Mouse (Mus musculus): ENCODE data around the gene Rnase13. TPM values are rescaled to one million over a fixed set of nuclear protein-coding genes. Genes with fewer than 3 reads are reported as not detected.

Rnase13 gene
- polyA plus RNA-seq, 1 experiment from 2014 or later, result not detected

- Histone ChIP-seq H3K4me1 (replicated peaks) (no peaks in the 10 kb centered on the region), H3K27ac (no peak within 1 kb of the TSS), H3K27me3 (no peaks in the 10 kb centered on the region), H3K9ac (replicated peaks) (no peak within 1 kb of the TSS), H3K4me2 (replicated peaks) (no peak within 1 kb of the TSS), H3K9me3 (no peaks in the 10 kb centered on the region), H3K4me3 (replicated peaks) (no peak within 1 kb of the TSS), H3K36me3 (peaks cover 79% of the 10 kb centered on the region)
- no peak for ATAC-seq
- WGBS, result 96% methylated on average over 9 of the region's 9 CpGs
Observed at GRCm38 (mm10) chr14:51892191-51892939, 30.2 kb downstream of the Rnase13 start, which contains the start of gene Slc39a2. TSS of gene Slc39a2 (plus strand) at chr14:51892889.

GRCm38 (mm10) chr14:51889833-51890232, 32.7 kb downstream of the Rnase13 start:
- Histone ChIP-seq H3K4me1 (replicated peaks) (peaks cover 17% of the 10 kb centered on the region), H3K4me3 (replicated peaks) (no peak overlapping the region), H3K9ac (replicated peaks) (no peak overlapping the region), H3K9me3 (no peaks in the 10 kb centered on the region), H3K36me3 (peaks cover 74% of the 10 kb centered on the region), H3K27ac (no peak overlapping the region), H3K4me2 (replicated peaks) (no peak overlapping the region), H3K27me3 (no peaks in the 10 kb centered on the region)
- no peak for ATAC-seq
- 91% methylated on average over 6 of the region's 6 CpGs for WGBS

DNA sequence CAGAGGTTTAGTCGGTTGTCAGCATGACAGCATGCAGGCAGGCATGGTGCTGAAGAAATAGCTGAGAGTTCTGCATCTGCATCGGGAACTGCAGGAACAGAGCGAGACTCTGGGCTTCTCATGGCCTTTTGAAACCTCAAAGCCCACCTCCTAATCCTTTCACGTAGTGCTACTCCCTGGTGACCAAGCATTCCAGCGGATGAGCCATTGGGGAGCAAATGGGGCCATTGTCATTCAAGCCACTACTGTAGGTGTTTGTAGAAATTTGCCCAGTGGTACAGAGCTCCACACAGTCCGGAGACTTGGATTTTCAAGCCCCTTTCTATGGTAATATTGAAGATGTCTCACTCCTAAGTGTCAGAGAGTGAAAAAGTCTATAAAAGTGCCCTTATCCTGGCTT, 36.5 kb downstream of the Rnase13 start:
- WGBS, result 38% methylated on average over 6 of the region's 6 CpGs
- H3K4me2 ChIP-seq (replicated peaks), result peak overlapping the region; percentile 88
- H3K4me3 ChIP-seq (replicated peaks), result peak overlapping the region; percentile 81
- H3K9ac ChIP-seq (replicated peaks), result peak overlapping the region; percentile 88
- H3K36me3 ChIP-seq, result peaks cover 44% of the 10 kb centered on the region
- H3K4me1 ChIP-seq (replicated peaks), result peaks cover 20% of the 10 kb centered on the region
- H3K9me3 ChIP-seq, result no peaks in the 10 kb centered on the region
- no peak for ATAC-seq
- H3K27me3 ChIP-seq, result no peaks in the 10 kb centered on the region
- H3K27ac ChIP-seq, result no peak overlapping the region

DNA sequence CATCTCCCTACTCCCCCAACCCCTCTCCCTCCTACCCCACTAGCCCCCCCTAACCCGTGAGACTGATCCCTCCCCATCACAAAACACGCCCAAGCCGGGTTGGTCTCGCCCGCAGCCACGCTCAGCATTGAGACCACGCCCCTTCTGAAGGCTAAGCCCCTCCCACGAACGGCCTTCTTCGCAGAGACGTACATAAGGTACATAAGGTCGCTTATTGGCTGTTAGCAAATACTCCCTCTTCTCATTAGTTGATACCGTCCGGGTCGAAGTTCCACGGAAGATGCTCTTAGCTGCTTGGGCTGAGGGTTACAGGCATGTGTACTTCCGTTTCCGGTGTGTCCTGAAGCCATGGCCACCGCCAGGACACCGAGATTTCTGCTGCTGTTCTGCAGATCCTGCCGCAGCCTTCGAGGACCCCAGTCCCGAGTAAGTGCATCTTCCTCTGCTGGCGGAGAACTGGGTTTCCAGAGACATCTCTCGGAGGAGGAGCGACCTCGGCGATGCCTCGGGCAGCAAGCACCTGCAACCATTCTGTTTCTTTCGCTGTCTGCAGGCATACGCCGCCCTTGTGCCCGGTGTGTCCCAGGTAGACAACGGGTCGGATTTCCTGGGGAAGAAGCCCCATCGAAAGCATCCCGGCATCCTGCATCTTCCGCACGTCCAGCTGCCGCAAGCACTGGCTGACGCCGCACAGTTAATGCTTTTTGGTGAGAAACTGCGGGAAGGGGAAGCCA, 37.8 kb downstream of the Rnase13 start, which contains the start of gene Mettl17:
Mettl17 (plus strand) TSS at position 245 of the 734 bp plus-strand sequence.
- H3K27me3 ChIP-seq, result no peaks in the 10 kb centered on the region
- peaks cover 20% of the 10 kb centered on the region for H3K4me1 ChIP-seq (replicated peaks)
- no peaks in the 10 kb centered on the region for H3K9me3 ChIP-seq
- ATAC-seq, result peak; percentile 99
- peak within 1 kb of the TSS; percentile 89 for H3K27ac ChIP-seq
- H3K36me3 ChIP-seq, result peaks cover 32% of the 10 kb centered on the region
- H3K4me3 ChIP-seq (replicated peaks), result peak within 1 kb of the TSS; percentile 81
- H3K9ac ChIP-seq (replicated peaks), result peak within 1 kb of the TSS; percentile 88
- WGBS, result under 1% methylated on average over 43 of the region's 43 CpGs
- peak within 1 kb of the TSS; percentile 88 for H3K4me2 ChIP-seq (replicated peaks)

DNA sequence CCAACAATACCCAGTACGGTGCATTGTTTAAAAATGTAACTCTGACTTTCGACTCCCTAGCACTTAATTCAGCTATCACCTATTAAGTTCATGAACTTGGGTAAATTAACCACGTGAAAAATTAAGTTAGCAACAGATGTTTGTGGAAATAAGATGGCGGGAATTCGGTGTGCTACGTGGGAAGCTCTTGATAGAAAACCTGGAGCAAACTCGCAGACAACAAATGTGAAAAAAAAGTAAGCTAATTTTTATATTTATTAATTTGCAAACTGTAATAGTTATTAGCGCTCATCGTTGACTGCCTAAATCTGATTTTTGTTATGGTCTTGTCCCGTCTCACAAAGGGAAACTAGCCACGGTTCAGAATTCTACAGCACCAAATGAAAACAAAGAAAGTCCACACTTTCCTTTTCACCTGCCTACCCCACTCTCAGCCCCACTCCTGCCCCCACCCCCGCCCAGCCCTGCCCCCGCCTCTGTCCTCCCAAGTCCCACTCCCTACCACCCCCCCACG, 38.5 kb downstream of the Rnase13 start:
- H3K27ac ChIP-seq, result peak overlapping the region; percentile 89
- no peaks in the 10 kb centered on the region for H3K9me3 ChIP-seq
- peak overlapping the region; percentile 81 for H3K4me3 ChIP-seq (replicated peaks)
- peak overlapping the region; percentile 60 for H3K9ac ChIP-seq (replicated peaks)
- H3K4me2 ChIP-seq (replicated peaks), result peak overlapping the region; percentile 88
- WGBS, result 1% methylated on average over 14 of the region's 14 CpGs
- peaks cover 20% of the 10 kb centered on the region for H3K4me1 ChIP-seq (replicated peaks)
- peak; percentile 0 for ATAC-seq
- H3K27me3 ChIP-seq, result no peaks in the 10 kb centered on the region
- H3K36me3 ChIP-seq, result peaks cover 25% of the 10 kb centered on the region

GRCm38 (mm10) chr14:51883527-51884030, 39.0 kb downstream of the Rnase13 start:
- Histone ChIP-seq H3K36me3 (peaks cover 20% of the 10 kb centered on the region), H3K27ac (peak overlapping the region; percentile 89), H3K9ac (replicated peaks) (peak overlapping the region; percentile 60), H3K4me2 (replicated peaks) (peak overlapping the region; percentile 88), H3K27me3 (no peaks in the 10 kb centered on the region), H3K4me1 (replicated peaks) (peaks cover 20% of the 10 kb centered on the region), H3K9me3 (no peaks in the 10 kb centered on the region), H3K4me3 (replicated peaks) (peak overlapping the region; percentile 81)
- peak; percentile 35 for ATAC-seq
- WGBS, result 1% methylated on average over 4 of the region's 4 CpGs

- Histone ChIP-seq H3K4me3 (replicated peaks) (no peak overlapping the region), H3K9me3 (no peaks in the 10 kb centered on the region), H3K36me3 (no peaks in the 10 kb centered on the region), H3K4me2 (replicated peaks) (no peak overlapping the region), H3K4me1 (replicated peaks) (no peaks in the 10 kb centered on the region), H3K27ac (no peak overlapping the region), H3K27me3 (no peaks in the 10 kb centered on the region), H3K9ac (replicated peaks) (no peak overlapping the region)
- WGBS, result 89% methylated on average over 3 of the region's 3 CpGs
- ATAC-seq, result no peak
Observed at GRCm38 (mm10) chr14:51877517-51877916, 45.1 kb downstream of the Rnase13 start.

- no peak overlapping the region for H3K4me2 ChIP-seq (replicated peaks)
- no peak overlapping the region for H3K4me3 ChIP-seq (replicated peaks)
- H3K27me3 ChIP-seq, result no peaks in the 10 kb centered on the region
- no peak overlapping the region for H3K27ac ChIP-seq
- H3K4me1 ChIP-seq (replicated peaks), result no peaks in the 10 kb centered on the region
- ATAC-seq, result no peak
- no peaks in the 10 kb centered on the region for H3K9me3 ChIP-seq
- no peaks in the 10 kb centered on the region for H3K36me3 ChIP-seq
- no peak overlapping the region for H3K9ac ChIP-seq (replicated peaks)
- 76% methylated on average over 9 of the region's 9 CpGs for WGBS
Observed at GRCm38 (mm10) chr14:51871741-51872140, 50.8 kb downstream of the Rnase13 start.

Other genes starting within 250 kb of the Rnase13 start
- gene Gm17079, start 227.3 kb downstream of the Rnase13 start, polyA plus RNA-seq (2015; fragmentation: Nextera tagmentation; extraction: Ambion mirVana), result not detected in 2 replicates
- not detected in 2 replicates for gene Gm5800, start 205.6 kb downstream of the Rnase13 start, polyA plus RNA-seq (2015; fragmentation: Nextera tagmentation; extraction: Ambion mirVana)
- gene Ang4, start 149.2 kb downstream of the Rnase13 start, polyA plus RNA-seq (2015; fragmentation: Nextera tagmentation; extraction: Ambion mirVana), result not detected in 2 replicates
- not detected in 2 replicates for gene AY358078, start 122.7 kb downstream of the Rnase13 start, polyA plus RNA-seq (2015; fragmentation: Nextera tagmentation; extraction: Ambion mirVana)
- gene Ear6, start 69.1 kb downstream of the Rnase13 start, polyA plus RNA-seq (2015; fragmentation: Nextera tagmentation; extraction: Ambion mirVana), result not detected in 2 replicates
- 82.7 and 87.6 TPM in 2 replicates for gene Mettl17, start 37.9 kb downstream of the Rnase13 start, polyA plus RNA-seq (2015; fragmentation: Nextera tagmentation; extraction: Ambion mirVana)
- 1.8 and 2.0 TPM in 2 replicates for gene Slc39a2, start 29.9 kb downstream of the Rnase13 start, polyA plus RNA-seq (2015; fragmentation: Nextera tagmentation; extraction: Ambion mirVana)
- 66.6 and 69.7 TPM in 2 replicates for gene Ndrg2, start 8.6 kb downstream of the Rnase13 start, polyA plus RNA-seq (2015; fragmentation: Nextera tagmentation; extraction: Ambion mirVana)
- not detected in 2 replicates for gene Tppp2, start 4.3 kb downstream of the Rnase13 start, polyA plus RNA-seq (2015; fragmentation: Nextera tagmentation; extraction: Ambion mirVana)
- 82.2 and 86.2 TPM in 2 replicates for gene Arhgef40, start 61.9 kb upstream of the Rnase13 start, polyA plus RNA-seq (2015; fragmentation: Nextera tagmentation; extraction: Ambion mirVana)
- gene Tmem253, start 92.9 kb upstream of the Rnase13 start, polyA plus RNA-seq (2015; fragmentation: Nextera tagmentation; extraction: Ambion mirVana), result 0.82 and 0.92 TPM in 2 replicates
- 56.0 and 63.6 TPM in 2 replicates for gene Zfp219, start 98.0 kb upstream of the Rnase13 start, polyA plus RNA-seq (2015; fragmentation: Nextera tagmentation; extraction: Ambion mirVana)
- gene Olfr221, start 119.7 kb upstream of the Rnase13 start, polyA plus RNA-seq (2015; fragmentation: Nextera tagmentation; extraction: Ambion mirVana), result not detected in 2 replicates
- gene Hnrnpc, start 181.3 kb upstream of the Rnase13 start, polyA plus RNA-seq (2015; fragmentation: Nextera tagmentation; extraction: Ambion mirVana), result 705 and 728 TPM in 2 replicates
- 60.6 and 69.4 TPM in 2 replicates for gene Rpgrip1, start 187.9 kb upstream of the Rnase13 start, polyA plus RNA-seq (2015; fragmentation: Nextera tagmentation; extraction: Ambion mirVana)

All from midbrain, embryonic 13.5 days (tissue).